Mouse (Mus musculus): ENCODE data around the gene Ace2. TPM values are rescaled to one million over a fixed set of nuclear protein-coding genes. Genes with fewer than 3 reads are reported as not detected.

Ace2 gene
- total RNA-seq, 2 experiments from 2014 or later, result 0.22 to 0.81 TPM

DNA sequence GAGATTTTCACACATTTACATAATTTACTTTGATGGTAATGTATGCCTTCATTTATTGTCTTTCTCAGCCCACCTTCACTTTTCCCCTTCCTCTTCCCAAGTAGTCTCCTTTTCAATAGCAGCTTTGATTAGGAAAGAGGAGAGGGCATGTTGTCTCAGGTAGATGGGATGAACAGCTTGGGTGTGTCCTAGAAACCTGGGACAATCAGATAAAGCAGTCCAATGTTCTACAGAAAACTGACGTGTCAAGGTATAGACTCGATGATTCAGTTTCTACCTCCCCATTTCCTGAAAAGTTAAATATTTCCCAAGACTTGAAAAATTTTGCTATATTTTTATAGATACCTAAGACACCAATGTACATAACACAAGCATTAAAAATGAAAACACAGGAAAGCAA, 39.7 kb downstream of the Ace2 start:
- DNase-seq, result no peak
- intact Hi-C loops (cut with DNase I), result no loop called here

DNA sequence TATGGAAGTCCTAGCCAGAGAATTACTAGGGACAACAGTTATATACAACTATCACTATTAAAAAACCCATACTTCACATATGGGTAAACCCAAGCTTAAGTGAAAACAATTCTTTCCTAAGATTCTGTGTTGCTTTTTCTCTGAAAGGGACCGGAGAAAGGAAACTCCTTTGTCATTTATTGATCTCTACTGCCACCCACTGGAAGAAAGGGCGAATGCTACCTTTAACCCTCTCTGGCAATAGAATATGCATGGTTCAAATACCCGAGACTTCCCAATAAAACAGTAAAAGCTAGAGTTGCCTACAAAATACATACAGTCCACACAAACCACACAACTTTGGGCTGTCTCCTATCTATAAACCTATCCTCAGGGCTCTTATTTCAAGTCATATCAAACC, 40.6 kb downstream of the Ace2 start:
- intact Hi-C loops (cut with DNase I), result loop anchor here (5.0 kb wide), 3 partner anchors 97 to 268 kb away; no protein-coding TSS in a partner anchor

DNA sequence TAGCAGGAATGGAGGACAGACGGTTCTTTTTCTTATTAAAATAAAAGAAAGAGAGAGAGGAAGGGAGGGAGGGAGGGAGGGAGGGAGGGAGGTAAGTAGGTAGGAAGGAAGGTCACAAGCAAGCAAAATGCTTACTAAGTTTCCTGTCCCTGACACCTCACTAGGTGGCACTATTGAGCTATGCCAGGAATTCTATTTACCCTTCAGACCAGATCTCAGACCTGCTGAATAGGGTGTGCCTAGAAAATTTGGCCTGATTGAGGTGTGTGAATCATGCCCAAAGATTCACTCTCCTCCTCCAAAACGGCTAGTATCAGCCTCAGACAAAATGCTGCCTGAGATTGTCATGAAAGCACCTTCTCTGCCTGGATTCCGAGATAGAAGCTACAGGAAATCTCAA, 44.7 kb downstream of the Ace2 start:
- peak; percentile 9 for DNase-seq
- intact Hi-C loops (cut with DNase I), result loop anchor here (5.0 kb wide), 3 partner anchors 102 to 263 kb away; no protein-coding TSS in a partner anchor

More for the DNA sequence above, 40.6 kb downstream of the Ace2 start:
- DNase-seq, result peak; percentile 25

DNA sequence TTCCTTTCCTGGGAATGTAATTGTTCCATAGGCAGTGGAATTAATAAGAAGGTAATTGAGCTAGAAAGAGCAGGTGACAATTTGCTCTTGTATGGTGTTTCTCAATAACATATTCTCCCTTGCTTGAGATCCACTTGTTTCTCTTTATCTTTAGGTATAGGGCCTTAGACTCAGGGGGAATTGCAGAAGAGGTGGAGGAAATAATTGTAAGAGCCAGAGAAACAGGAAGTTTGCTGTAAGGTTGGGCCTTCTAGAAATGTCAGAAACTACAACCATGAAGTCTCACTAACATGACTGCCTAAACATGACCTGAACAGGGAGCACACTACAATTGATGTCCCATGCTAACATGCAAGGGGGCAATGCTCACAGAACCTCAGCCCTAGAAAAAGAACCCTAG, 50.7 kb downstream of the Ace2 start:
- DNase-seq, result no peak
- intact Hi-C loops (cut with DNase I), result no loop called here

DNA sequence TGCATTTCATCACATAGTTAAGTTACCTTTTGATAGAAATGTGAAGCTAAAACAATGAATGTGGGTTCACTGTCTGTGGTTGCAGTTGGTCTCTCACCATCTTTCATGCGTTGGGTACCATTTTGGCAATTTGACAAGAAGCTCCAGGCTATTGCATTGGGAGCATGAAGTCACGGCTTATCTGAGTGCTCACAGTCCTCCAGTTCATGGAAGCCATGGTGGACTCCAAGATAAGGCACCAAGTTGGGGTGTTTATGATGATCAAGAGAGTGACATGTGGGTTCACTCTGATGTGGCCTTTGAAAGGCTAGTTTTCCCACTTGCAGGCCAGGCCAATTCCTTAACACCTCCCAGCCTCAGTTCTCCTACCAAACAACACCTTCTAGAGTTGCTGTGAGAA, 58.5 kb downstream of the Ace2 start:
- intact Hi-C loops (cut with DNase I), result no loop called here
- no peak for DNase-seq

DNA sequence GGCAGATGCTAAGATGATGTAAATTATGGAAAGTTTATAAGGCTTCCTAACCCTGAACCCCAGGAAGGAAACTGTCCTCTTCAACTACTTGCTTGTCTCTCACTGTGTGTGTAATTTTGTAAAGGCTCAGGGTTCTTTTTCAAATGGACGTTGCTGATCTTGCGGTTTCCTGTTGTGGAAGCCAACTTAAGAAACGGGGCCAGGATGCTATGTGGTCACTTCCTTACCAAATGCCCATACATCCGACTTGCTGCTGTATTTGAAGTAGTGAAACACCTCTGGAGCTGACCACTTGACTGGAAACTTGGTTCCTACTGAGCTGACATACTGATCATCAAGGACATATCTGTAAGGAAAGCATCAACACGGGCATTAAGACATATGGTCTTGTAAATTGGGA, 61.4 kb downstream of the Ace2 start:
- intact Hi-C loops (cut with DNase I), result loop anchor here (10.0 kb wide), 1 partner anchor 64 kb away; the partner anchor contains the start of gene Pir
- no peak for DNase-seq

DNA sequence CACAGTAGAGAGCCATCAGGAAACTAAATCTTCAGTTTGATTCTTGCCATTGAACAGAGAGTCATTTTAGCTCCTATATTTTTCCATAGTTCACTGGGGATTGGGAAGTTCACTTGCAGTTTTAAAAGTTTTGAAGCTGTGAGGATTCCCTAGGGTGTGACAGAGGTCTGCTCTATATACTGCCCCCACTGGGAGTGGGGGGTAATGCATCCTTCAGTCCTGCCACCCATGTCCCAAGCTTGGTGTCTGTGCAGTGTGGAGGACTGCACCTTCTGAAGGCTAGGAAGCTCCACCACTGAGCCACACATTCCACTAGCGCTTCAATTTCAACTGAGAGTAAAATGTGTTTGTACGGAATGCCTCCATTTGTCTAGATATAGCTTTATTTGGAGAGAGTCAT, 82.9 kb downstream of the Ace2 start:
- DNase-seq, result no peak
- intact Hi-C loops (cut with DNase I), result no loop called here

DNA sequence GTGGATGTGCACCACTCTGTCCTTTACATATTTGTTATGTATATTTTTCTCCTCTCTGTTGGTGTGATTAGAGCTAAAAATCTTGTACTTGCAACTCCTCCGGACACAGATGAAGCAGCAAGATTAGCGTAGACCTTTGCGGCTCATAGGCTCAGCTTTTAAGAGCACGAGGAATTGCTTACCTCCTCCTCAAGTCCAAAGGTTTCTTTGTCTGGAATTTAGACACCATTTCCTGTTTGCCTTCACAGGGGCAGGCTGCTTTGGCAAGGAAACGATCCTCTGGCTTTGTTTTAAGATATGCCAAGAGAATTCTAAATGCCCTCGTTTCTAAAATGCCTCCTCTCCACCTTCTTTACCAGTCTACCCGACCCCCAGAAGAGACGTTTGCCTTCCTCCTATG, 94.2 kb downstream of the Ace2 start:
- intact Hi-C loops (cut with DNase I), result no loop called here
- DNase-seq, result no peak

Other genes starting within 250 kb of the Ace2 start
- 10 to 100 TPM; 44.9 to 48.9 TPM for gene Ap1s2, start 230.3 kb upstream of the Ace2 start, total RNA-seq (2021)
- 10 to 100 TPM; 33.7 to 38.4 TPM for gene Zrsr2, start 180.7 kb upstream of the Ace2 start, total RNA-seq (2021)
- 1 to 10 TPM; 2.0 to 2.1 TPM for gene Car5b, start 111.3 kb upstream of the Ace2 start, total RNA-seq (2021)
- 10 to 100 TPM; 11.5 to 11.9 TPM for gene Siah1b, start 62.8 kb upstream of the Ace2 start, total RNA-seq (2021)
- not detected for gene Cltrn, start 50.5 kb upstream of the Ace2 start, total RNA-seq (2021)
- under 1 TPM; 0.48 to 0.64 TPM for gene Bmx, start 118.9 kb downstream of the Ace2 start, total RNA-seq (2021)
- 1 to 10 TPM; 2.5 to 2.8 TPM for gene Pir, start 130.0 kb downstream of the Ace2 start, total RNA-seq (2021)
- 1 to 10 TPM; 3.5 to 4.2 TPM for gene Vegfd, start 234.0 kb downstream of the Ace2 start, total RNA-seq (2021)